Mouse (Mus musculus) left cerebral cortex, postnatal 4 days (tissue): ENCODE measurements around the gene Hsbp1. TPM values are rescaled to one million over a fixed set of nuclear protein-coding genes. Genes with fewer than 3 reads are reported as not detected.
"Not testable (repeated sequence)": the region's sequence is repeated elsewhere in the genome, so short reads cannot be mapped to it uniquely, and the experiment has no call there.

Experiments used
- DNase-seq: peaks from one replicate; pipeline ENCODE4 v3.0.0-alpha.2; 2022
- intact Hi-C: fragments of 180-260 bp; cut with DNase I; formaldehyde crosslinking; loops from one replicate; pipeline ENCODE4 v1.15.1; 2025
- total RNA-seq, 2 experiments: library from RNA; stranded (reverse); gene quantifications; 2 replicates each; pipeline ENCODE4 v1.2.3; 2021

The Hsbp1 gene
- total RNA-seq: 100 to 1,000 TPM; 443 to 507 TPM

- intact Hi-C loops: no loop called here
- DNase-seq: peak; percentile 95
Observed at GRCm38 (mm10) chr8:119344190-119344856, at the start of gene Hsbp1. Gene Hsbp1, plus strand, starts transcription at chr8:119344488.

GRCm38 (mm10) chr8:119295477-119295876 is 48.8 kb upstream of the Hsbp1 start:
- intact Hi-C loops: no loop called here
- no peak for DNase-seq

GRCm38 (mm10) chr8:119297752-119298151 is 46.5 kb upstream of the Hsbp1 start:
- DNase-seq: peak; percentile 42
- intact Hi-C loops: not testable (repeated sequence)

- intact Hi-C loops: no loop called here
- DNase-seq: no peak
Observed at GRCm38 (mm10) chr8:119300335-119300734, 44.0 kb upstream of the Hsbp1 start.

GRCm38 (mm10) chr8:119304196-119304595 is 40.1 kb upstream of the Hsbp1 start:
- intact Hi-C loops: no loop called here
- DNase-seq: peak; percentile 67

- peak; percentile 13 for DNase-seq
- intact Hi-C loops: no loop called here
Observed at GRCm38 (mm10) chr8:119311412-119311811, 32.9 kb upstream of the Hsbp1 start.

- DNase-seq: no peak
- intact Hi-C loops: no loop called here
Observed at GRCm38 (mm10) chr8:119323215-119323614, 21.1 kb upstream of the Hsbp1 start.

GRCm38 (mm10) chr8:119339546-119339945 is 4.7 kb upstream of the Hsbp1 start:
- no peak for DNase-seq
- intact Hi-C loops: no loop called here

GRCm38 (mm10) chr8:119343606-119344005 is 682 bp upstream of the Hsbp1 start:
- no peak for DNase-seq
- intact Hi-C loops: no loop called here

- intact Hi-C loops: no loop called here
- DNase-seq: peak; percentile 17
Observed at GRCm38 (mm10) chr8:119345029-119345682, 868 bp downstream of the Hsbp1 start.

GRCm38 (mm10) chr8:119345683-119346075 is 1.4 kb downstream of the Hsbp1 start:
- intact Hi-C loops: no loop called here
- peak; percentile 21 for DNase-seq

- no peak for DNase-seq
- intact Hi-C loops: no loop called here
Observed at GRCm38 (mm10) chr8:119351647-119352046, 7.4 kb downstream of the Hsbp1 start.

GRCm38 (mm10) chr8:119352977-119353658 is 8.8 kb downstream of the Hsbp1 start:
- intact Hi-C loops: no loop called here
- peak; percentile 57 for DNase-seq

- no peak for DNase-seq
- intact Hi-C loops: no loop called here
Observed at GRCm38 (mm10) chr8:119353659-119354023, 9.4 kb downstream of the Hsbp1 start.

GRCm38 (mm10) chr8:119356631-119357030 is 12.3 kb downstream of the Hsbp1 start:
- intact Hi-C loops: not testable (repeated sequence)

GRCm38 (mm10) chr8:119358175-119358574 is 13.9 kb downstream of the Hsbp1 start:
- DNase-seq: no peak
- intact Hi-C loops: no loop called here

More at GRCm38 (mm10) chr8:119356631-119357030, 12.3 kb downstream of the Hsbp1 start:
- not testable (repeated sequence) for DNase-seq

- intact Hi-C loops: no loop called here
- peak; percentile 73 for DNase-seq
Observed at GRCm38 (mm10) chr8:119358836-119359235, 14.5 kb downstream of the Hsbp1 start.

GRCm38 (mm10) chr8:119360686-119361295 is 16.5 kb downstream of the Hsbp1 start:
- DNase-seq: no peak
- intact Hi-C loops: no loop called here

GRCm38 (mm10) chr8:119374716-119375115 is 30.4 kb downstream of the Hsbp1 start:
- intact Hi-C loops, DNase-seq: not testable (repeated sequence)

GRCm38 (mm10) chr8:119378476-119378875 is 34.2 kb downstream of the Hsbp1 start:
- intact Hi-C loops: no loop called here
- no peak for DNase-seq

GRCm38 (mm10) chr8:119380619-119381018 is 36.3 kb downstream of the Hsbp1 start:
- intact Hi-C loops: loop anchor here (10.0 kb wide), 1 partner anchor 1746 kb away; no protein-coding TSS in a partner anchor
- no peak for DNase-seq
